Mouse (Mus musculus): ENCODE measurements around the gene Cebpb. TPM values are rescaled to one million over a fixed set of nuclear protein-coding genes. Genes with fewer than 3 reads are reported as not detected.
"Not testable (repeated sequence)": the region's sequence is repeated elsewhere in the genome, so short reads cannot be mapped to it uniquely, and the experiment has no call there.

Cebpb gene
- polyA plus RNA-seq (2015; fragmentation: Nextera tagmentation; extraction: Ambion mirVana), result 2.3 and 3.4 TPM in 2 replicates

DNA sequence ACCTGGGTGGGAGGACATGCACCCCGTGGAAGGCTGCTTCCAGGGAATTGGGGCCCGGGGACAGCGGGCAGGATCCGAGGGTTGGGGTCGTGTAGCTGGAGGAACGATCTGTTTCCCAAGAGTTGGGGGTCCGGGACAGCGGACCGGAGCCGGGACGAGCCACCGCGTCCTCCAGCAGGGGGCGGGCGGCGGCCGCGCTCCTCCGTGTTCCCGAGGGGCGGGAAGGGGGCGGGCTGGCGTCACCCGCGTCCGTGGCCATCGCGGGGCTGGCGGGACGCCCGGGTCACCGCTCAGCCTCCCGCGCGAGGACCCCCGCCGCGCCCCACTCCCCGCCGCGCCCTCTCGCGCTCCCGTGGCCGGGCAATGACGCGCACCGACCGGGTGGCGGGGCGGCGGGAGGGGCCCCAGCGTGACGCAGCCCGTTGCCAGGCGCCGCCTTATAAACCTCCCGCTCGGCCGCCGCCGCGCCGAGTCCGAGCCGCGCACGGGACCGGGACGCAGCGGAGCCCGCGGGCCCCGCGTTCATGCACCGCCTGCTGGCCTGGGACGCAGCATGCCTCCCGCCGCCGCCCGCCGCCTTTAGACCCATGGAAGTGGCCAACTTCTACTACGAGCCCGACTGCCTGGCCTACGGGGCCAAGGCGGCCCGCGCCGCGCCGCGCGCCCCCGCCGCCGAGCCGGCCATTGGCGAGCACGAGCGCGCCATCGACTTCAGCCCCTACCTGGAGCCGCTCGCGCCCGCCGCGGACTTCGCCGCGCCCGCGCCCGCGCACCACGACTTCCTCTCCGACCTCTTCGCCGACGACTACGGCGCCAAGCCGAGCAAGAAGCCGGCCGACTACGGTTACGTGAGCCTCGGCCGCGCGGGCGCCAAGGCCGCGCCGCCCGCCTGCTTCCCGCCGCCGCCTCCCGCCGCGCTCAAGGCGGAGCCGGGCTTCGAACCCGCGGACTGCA, at the start of gene Cebpb:
TSS of gene Cebpb (plus strand) at position 418 of the 954 bp plus-strand sequence.
- Histone ChIP-seq H3K4me3 (peak within 1 kb of the TSS; percentile 73), H3K27me3 (peaks cover 61% of the 10 kb centered on the region), H3K4me1 (peaks cover 16% of the 10 kb centered on the region), H3K4me2 (replicated peaks) (peak within 1 kb of the TSS; percentile 96), H3K36me3 (no peaks in the 10 kb centered on the region), H3K9me3 (no peaks in the 10 kb centered on the region), H3K9ac (peak within 1 kb of the TSS; percentile 70), H3K27ac (no peak within 1 kb of the TSS)
- ATAC-seq (ENCODE audit: low FRiP score, low read depth), result peak; percentile 74
- WGBS, result under 1% methylated on average over 113 of the region's 147 CpGs

DNA sequence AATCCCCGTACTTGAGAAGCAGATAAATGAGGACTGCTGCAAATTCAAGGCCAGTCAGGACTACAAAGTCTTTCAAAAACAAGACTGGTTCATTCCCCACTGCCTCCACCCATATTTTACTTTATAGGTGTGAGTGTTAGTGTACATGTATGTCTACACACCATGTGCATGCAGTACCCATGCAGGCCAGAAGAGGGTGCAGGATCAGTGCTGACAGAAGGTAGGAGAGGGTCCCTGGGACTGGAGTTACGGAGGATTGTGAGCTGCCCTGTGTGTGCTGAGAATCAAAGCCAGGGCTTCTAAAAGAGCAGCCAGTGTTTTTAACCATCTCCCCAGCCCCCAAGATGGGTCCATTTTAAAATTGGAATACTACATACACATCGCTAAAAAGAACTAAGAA, 48.4 kb upstream of the Cebpb start:
- WGBS, result 86% methylated on average over 3 of the region's 3 CpGs
- Histone ChIP-seq H3K27me3 (no peaks in the 10 kb centered on the region), H3K4me3 (no peak overlapping the region), H3K9me3 (0 out of 2 replicates have a peak, but pooled peaks cover 5% of the 10 kb centered on the region), H3K27ac (no peak overlapping the region), H3K9ac (no peak overlapping the region), H3K36me3 (peaks cover 29% of the 10 kb centered on the region), H3K4me1 (no peaks in the 10 kb centered on the region), H3K4me2 (replicated peaks) (no peak overlapping the region)
- no peak for ATAC-seq (ENCODE audit: low FRiP score, low read depth)

GRCm38 (mm10) chr2:167641337-167641736, 47.4 kb upstream of the Cebpb start:
- H3K9me3 ChIP-seq, result 0 out of 2 replicates have a peak, but pooled peaks cover 5% of the 10 kb centered on the region
- no peak overlapping the region for H3K27ac ChIP-seq
- H3K4me3 ChIP-seq, result no peak overlapping the region
- no peak overlapping the region for H3K4me2 ChIP-seq (replicated peaks)
- no peaks in the 10 kb centered on the region for H3K4me1 ChIP-seq
- H3K36me3 ChIP-seq, result peaks cover 40% of the 10 kb centered on the region
- no peaks in the 10 kb centered on the region for H3K27me3 ChIP-seq
- WGBS, result 51% methylated on average over 8 of the region's 8 CpGs
- no peak overlapping the region for H3K9ac ChIP-seq
- no peak for ATAC-seq (ENCODE audit: low FRiP score, low read depth)

DNA sequence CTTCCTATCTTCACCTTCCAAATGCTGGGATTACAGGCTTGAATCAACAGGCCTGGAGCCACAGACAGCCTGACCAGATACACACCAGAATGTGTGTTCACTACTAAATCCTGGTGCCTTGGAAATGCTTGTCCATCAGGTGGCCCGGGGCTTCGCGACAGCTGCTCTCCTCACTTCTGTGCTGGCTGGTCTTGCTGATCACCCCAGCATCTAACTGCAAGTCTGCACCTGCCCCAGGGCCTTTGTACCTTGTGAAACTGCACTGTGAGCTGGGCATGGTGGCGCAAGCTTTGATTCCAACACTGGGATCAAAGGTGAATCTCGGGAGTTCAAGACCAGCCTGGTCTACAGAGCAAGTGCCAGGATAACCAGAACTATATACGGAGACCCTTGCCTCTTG, 46.6 kb upstream of the Cebpb start:
- Histone ChIP-seq H3K4me2 (replicated peaks) (no peak overlapping the region), H3K4me3 (no peak overlapping the region), H3K4me1 (no peaks in the 10 kb centered on the region), H3K9ac (no peak overlapping the region), H3K36me3 (peaks cover 43% of the 10 kb centered on the region), H3K27me3 (no peaks in the 10 kb centered on the region), H3K27ac (no peak overlapping the region), H3K9me3 (0 out of 2 replicates have a peak, but pooled peaks cover 5% of the 10 kb centered on the region)
- WGBS, result 90% methylated on average over 6 of the region's 6 CpGs
- ATAC-seq (ENCODE audit: low FRiP score, low read depth), result no peak

DNA sequence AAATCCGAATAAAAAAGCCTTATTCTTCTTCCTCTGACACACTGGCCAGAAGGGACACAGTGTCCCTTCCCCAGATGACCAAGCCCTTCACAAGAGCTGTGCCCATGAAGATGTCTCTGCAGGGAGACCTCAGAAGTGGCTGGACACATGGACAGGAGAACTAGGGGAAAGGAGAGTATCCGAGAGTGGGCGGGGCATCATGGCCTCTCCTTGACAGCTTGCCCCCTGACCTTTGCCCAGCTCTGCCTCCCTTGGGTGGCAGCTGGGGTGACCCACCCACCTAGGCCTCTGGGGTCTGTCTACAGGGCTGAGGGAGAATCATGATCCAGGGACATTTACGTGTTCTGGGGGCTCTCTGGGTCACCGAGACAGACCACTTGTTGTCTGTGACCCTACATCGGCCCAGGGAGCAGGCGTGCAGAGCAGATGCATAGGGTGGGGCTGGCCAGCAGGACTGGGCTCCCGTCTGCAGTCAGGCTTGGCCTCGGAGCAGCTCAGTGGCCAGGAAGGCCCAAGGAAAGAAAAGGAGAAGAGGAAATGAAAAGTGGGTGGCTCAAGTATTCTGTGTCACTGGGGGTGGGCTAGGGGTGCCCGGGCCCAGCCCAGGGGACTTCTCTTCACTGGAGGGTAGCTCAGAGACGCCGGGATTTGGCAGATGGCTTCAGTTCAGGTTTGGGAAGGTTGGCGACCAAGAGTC, 45.2 kb upstream of the Cebpb start:
- not testable (repeated sequence) for ATAC-seq (ENCODE audit: low FRiP score, low read depth); H3K4me3 ChIP-seq; H3K4me1 ChIP-seq; H3K9me3 ChIP-seq; H3K27ac ChIP-seq; H3K4me2 ChIP-seq (replicated peaks); H3K27me3 ChIP-seq; H3K9ac ChIP-seq
- 82% methylated on average over 13 of the region's 13 CpGs for WGBS
- peaks cover 53% of the 10 kb centered on the region for H3K36me3 ChIP-seq

- Histone ChIP-seq H3K4me1 (no peaks in the 10 kb centered on the region), H3K9me3 (no peaks in the 10 kb centered on the region), H3K9ac (no peak overlapping the region), H3K27me3 (no peaks in the 10 kb centered on the region), H3K4me2 (replicated peaks) (no peak overlapping the region), H3K27ac (no peak overlapping the region), H3K36me3 (peaks cover 76% of the 10 kb centered on the region), H3K4me3 (no peak overlapping the region)
- 68% methylated on average over 4 of the region's 4 CpGs for WGBS
- ATAC-seq (ENCODE audit: low FRiP score, low read depth), result no peak
These were observed 42.3 kb upstream of the Cebpb start for GRCm38 (mm10) chr2:167646411-167646810.

- Histone ChIP-seq H3K4me3 (no peak overlapping the region), H3K27me3 (no peaks in the 10 kb centered on the region), H3K9ac (no peak overlapping the region), H3K4me2 (replicated peaks) (no peak overlapping the region), H3K36me3 (peaks cover 85% of the 10 kb centered on the region), H3K27ac (no peak overlapping the region), H3K4me1 (no peaks in the 10 kb centered on the region), H3K9me3 (no peaks in the 10 kb centered on the region)
- ATAC-seq (ENCODE audit: low FRiP score, low read depth), result no peak
- WGBS, result 86% methylated on average over 12 of the region's 12 CpGs
These were observed 39.3 kb upstream of the Cebpb start for GRCm38 (mm10) chr2:167649290-167650032.

DNA sequence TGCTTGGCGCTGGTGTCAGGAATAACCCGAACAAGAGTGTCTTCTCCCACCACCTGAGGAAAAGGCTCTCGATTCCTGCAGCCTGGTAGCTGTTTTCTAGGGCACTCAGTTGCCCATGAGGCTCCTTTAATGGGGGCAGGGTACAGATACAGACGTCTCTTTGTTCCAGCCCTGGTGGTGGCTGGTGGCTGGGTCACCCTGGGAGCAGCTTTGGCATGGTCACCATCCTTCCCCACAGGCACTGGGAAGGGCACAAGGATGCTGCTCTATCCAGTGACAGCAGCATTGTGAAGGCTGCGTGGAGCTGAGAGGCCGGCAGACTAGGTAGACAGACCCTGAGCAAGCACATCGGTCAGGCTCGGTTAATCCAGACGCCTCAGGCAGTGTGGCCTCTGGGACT, 37.1 kb upstream of the Cebpb start:
- Histone ChIP-seq H3K36me3 (peaks cover 74% of the 10 kb centered on the region), H3K27ac (no peak overlapping the region), H3K4me1 (peaks cover 4% of the 10 kb centered on the region; the same call in 1 of the 2 replicates), H3K9ac (no peak overlapping the region), H3K27me3 (no peaks in the 10 kb centered on the region), H3K4me3 (no peak overlapping the region), H3K9me3 (no peaks in the 10 kb centered on the region), H3K4me2 (replicated peaks) (no peak overlapping the region)
- 93% methylated on average over 9 of the region's 9 CpGs for WGBS
- no peak for ATAC-seq (ENCODE audit: low FRiP score, low read depth)

- no peak overlapping the region for H3K27ac ChIP-seq
- no peak for ATAC-seq (ENCODE audit: low FRiP score, low read depth)
- no peak overlapping the region for H3K4me2 ChIP-seq (replicated peaks)
- no peak overlapping the region for H3K4me3 ChIP-seq
- WGBS, result 83% methylated on average over 7 of the region's 7 CpGs
- peaks cover 4% of the 10 kb centered on the region; the same call in 1 of the 2 replicates for H3K4me1 ChIP-seq
- no peaks in the 10 kb centered on the region for H3K9me3 ChIP-seq
- H3K9ac ChIP-seq, result no peak overlapping the region
- peaks cover 72% of the 10 kb centered on the region for H3K36me3 ChIP-seq
- H3K27me3 ChIP-seq, result no peaks in the 10 kb centered on the region
These were observed 36.0 kb upstream of the Cebpb start for GRCm38 (mm10) chr2:167652694-167653093.

DNA sequence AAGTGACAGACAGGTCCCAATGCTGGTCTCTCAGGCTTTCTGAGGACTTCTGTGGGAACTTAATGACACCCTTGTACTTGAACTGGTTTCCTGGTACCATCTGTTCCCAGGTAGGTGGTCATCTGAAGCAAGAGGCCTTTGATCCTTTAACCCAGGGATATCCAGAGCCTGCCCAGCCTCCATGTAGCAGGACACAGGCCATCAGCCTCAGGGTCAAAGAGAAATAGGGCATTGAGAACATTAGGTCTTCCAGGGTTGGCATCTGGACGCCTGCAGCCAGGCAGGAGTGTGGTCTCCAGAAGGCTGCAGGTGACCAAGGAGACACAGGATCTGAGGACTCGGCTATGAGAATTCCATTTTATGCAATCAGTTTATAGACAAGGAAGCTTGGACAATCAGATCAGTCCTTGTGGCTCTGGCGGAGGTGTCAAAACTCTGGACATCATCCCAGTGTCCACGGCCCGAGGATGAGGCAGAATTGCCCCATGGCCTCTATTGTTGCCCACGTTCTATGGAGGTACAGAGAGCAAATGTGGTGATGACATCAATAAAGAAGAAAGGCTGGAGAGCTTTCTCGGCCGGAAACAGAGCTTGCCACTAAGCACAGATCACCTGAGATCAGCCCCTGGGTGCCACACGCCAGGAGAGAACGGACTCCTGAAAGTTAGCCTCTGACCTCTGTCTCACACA, 33.7 kb upstream of the Cebpb start:
- H3K36me3 ChIP-seq, result peaks cover 59% of the 10 kb centered on the region
- H3K27me3 ChIP-seq, result no peaks in the 10 kb centered on the region
- 79% methylated on average over 10 of the region's 10 CpGs for WGBS
- H3K9ac ChIP-seq, result no peak overlapping the region
- no peak for ATAC-seq (ENCODE audit: low FRiP score, low read depth)
- no peaks in the 10 kb centered on the region for H3K9me3 ChIP-seq
- no peak overlapping the region for H3K27ac ChIP-seq
- H3K4me2 ChIP-seq (replicated peaks), result no peak overlapping the region
- no peak overlapping the region for H3K4me3 ChIP-seq
- H3K4me1 ChIP-seq, result peaks cover 21% of the 10 kb centered on the region

- Histone ChIP-seq H3K4me2 (replicated peaks) (no peak overlapping the region), H3K4me3 (no peak overlapping the region), H3K9me3 (no peaks in the 10 kb centered on the region), H3K27me3 (no peaks in the 10 kb centered on the region), H3K36me3 (peaks cover 43% of the 10 kb centered on the region), H3K4me1 (peaks cover 30% of the 10 kb centered on the region), H3K27ac (no peak overlapping the region), H3K9ac (no peak overlapping the region)
- no peak for ATAC-seq (ENCODE audit: low FRiP score, low read depth)
- 85% methylated on average over 16 of the region's 16 CpGs for WGBS
These were observed 31.9 kb upstream of the Cebpb start for GRCm38 (mm10) chr2:167656629-167657478.

Data from limb, embryonic 13.5 days (tissue).